Mouse (Mus musculus): ENCODE measurements around the gene Plau. TPM values are rescaled to one million over a fixed set of nuclear protein-coding genes. Genes with fewer than 3 reads are reported as not detected.

Plau gene
- polyA plus RNA-seq, 1 experiment from 2014 or later, result 1.0 TPM

DNA sequence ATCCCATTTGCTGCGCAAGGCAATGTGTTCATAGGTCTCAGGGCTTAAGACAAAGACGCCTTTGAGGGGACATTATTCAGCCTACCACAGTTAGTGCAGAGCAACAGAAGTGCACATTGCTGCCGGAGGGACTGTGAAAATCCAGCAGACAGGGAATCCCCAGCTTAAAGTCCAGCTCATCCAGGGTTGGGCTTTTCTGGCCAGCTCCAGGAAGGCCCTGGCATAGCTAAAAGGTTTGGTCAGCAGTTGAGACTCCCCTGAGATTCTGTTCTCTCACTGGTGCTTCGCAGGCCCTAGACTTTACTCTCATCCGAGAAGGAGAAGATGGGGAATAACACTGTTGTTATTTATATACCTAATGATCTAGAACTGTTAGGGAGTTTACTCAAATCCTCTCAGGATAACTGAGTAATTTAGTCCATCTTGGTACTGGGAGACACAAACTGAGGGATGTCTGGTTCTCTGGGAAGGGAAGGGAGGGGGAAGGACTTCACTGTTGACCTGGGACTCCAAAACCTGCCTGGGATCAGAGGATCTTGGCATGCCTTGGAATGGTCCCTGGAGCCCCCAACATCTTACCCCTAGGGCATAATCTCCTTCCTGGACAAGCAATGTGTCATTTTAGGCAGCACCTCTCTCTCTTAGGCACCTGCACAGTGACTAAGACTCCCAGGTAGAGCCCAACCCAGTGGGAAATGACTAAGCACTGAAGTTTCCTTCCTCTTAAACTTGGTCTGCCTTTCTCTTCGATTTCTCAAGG, 27.0 kb downstream of the Plau start:
- no peak overlapping the region for H3K4me2 ChIP-seq (replicated peaks; ENCODE audit: low read depth, low read length)
- DNase-seq (ENCODE audit: low spot score), result no peak
- TF ChIP-seq CTCF (IDR thresholded peaks at IDR 0.05), result no peak
- no peak for TF ChIP-seq EP300 (IDR thresholded peaks at IDR 0.05)
- ATAC-seq, result no peak
- 68% methylated on average over 6 of the region's 6 CpGs for WGBS
- no peaks in the 10 kb centered on the region for H3K4me1 ChIP-seq (ENCODE audit: insufficient read depth, low read depth, low read length)
- no peaks in the 10 kb centered on the region for H3K36me3 ChIP-seq (ENCODE audit: insufficient read depth, low read length)
- H3K9ac ChIP-seq (replicated peaks; ENCODE audit: low read depth), result no peak overlapping the region
- H3K9me3 ChIP-seq (ENCODE audit: low read length), result no peaks in the 10 kb centered on the region
- no peak overlapping the region for H3K27ac ChIP-seq (ENCODE audit: low read length)
- no peaks in the 10 kb centered on the region for H3K27me3 ChIP-seq (replicated peaks; ENCODE audit: insufficient read depth, low read length)
- no peak overlapping the region for H3K4me3 ChIP-seq (ENCODE audit: low read depth, low read length)

- H3K4me1 ChIP-seq (ENCODE audit: insufficient read depth, low read depth, low read length), result no peaks in the 10 kb centered on the region
- H3K27ac ChIP-seq (ENCODE audit: low read length), result no peak overlapping the region
- H3K4me2 ChIP-seq (replicated peaks; ENCODE audit: low read depth, low read length), result no peak overlapping the region
- WGBS, result 43% methylated on average over 4 of the region's 4 CpGs
- no peak overlapping the region for H3K4me3 ChIP-seq (ENCODE audit: low read depth, low read length)
- ATAC-seq, result no peak
- H3K36me3 ChIP-seq (ENCODE audit: insufficient read depth, low read length), result no peaks in the 10 kb centered on the region
- TF ChIP-seq CTCF (IDR thresholded peaks at IDR 0.05), result no peak
- no peak for TF ChIP-seq EP300 (IDR thresholded peaks at IDR 0.05)
- no peaks in the 10 kb centered on the region for H3K9me3 ChIP-seq (ENCODE audit: low read length)
- DNase-seq (ENCODE audit: low spot score), result no peak
- H3K9ac ChIP-seq (replicated peaks; ENCODE audit: low read depth), result no peak overlapping the region
- no peaks in the 10 kb centered on the region for H3K27me3 ChIP-seq (replicated peaks; ENCODE audit: insufficient read depth, low read length)
Observed at GRCm38 (mm10) chr14:20864192-20864591, 27.7 kb downstream of the Plau start.

- WGBS, result 56% methylated on average over 8 of the region's 8 CpGs
- no peaks in the 10 kb centered on the region for H3K4me1 ChIP-seq (ENCODE audit: insufficient read depth, low read depth, low read length)
- DNase-seq (ENCODE audit: low spot score) (peak; percentile 62), ATAC-seq (peak; percentile 62)
- H3K27ac ChIP-seq (ENCODE audit: low read length), result no peak overlapping the region; the same call in 1 of the 2 replicates
- no peaks in the 10 kb centered on the region for H3K36me3 ChIP-seq (ENCODE audit: insufficient read depth, low read length)
- TF ChIP-seq EP300 (IDR thresholded peaks at IDR 0.05) (peak; percentile 24; the same call in 1 of the 2 replicates), CTCF (IDR thresholded peaks at IDR 0.05) (no peak)
- no peak overlapping the region for H3K4me3 ChIP-seq (ENCODE audit: low read depth, low read length)
- H3K27me3 ChIP-seq (replicated peaks; ENCODE audit: insufficient read depth, low read length), result no peaks in the 10 kb centered on the region
- no peak overlapping the region for H3K4me2 ChIP-seq (replicated peaks; ENCODE audit: low read depth, low read length)
- no peak overlapping the region for H3K9ac ChIP-seq (replicated peaks; ENCODE audit: low read depth)
- no peaks in the 10 kb centered on the region for H3K9me3 ChIP-seq (ENCODE audit: low read length)
Observed at GRCm38 (mm10) chr14:20865604-20866003, 29.1 kb downstream of the Plau start.

- Histone ChIP-seq H3K27me3 (replicated peaks; ENCODE audit: insufficient read depth, low read length) (no peaks in the 10 kb centered on the region), H3K36me3 (ENCODE audit: insufficient read depth, low read length) (no peaks in the 10 kb centered on the region)
- 80% methylated on average over 7 of the region's 7 CpGs for WGBS
Observed at GRCm38 (mm10) chr14:20866365-20866764, 29.9 kb downstream of the Plau start.

GRCm38 (mm10) chr14:20870110-20870509, 33.6 kb downstream of the Plau start:
- whole genome bisulfite sequencing, result 79% methylated on average over 3 of the region's 3 CpGs
- H3K27ac ChIP-seq (ENCODE audit: low read length), result no peak overlapping the region
- TF ChIP-seq CTCF (IDR thresholded peaks at IDR 0.05) (no peak), EP300 (IDR thresholded peaks at IDR 0.05) (no peak)
- no peaks in the 10 kb centered on the region for H3K4me1 ChIP-seq (ENCODE audit: insufficient read depth, low read depth, low read length)
- DNase-seq (ENCODE audit: low spot score) (no peak), ATAC-seq (no peak)
- no peaks in the 10 kb centered on the region for H3K9me3 ChIP-seq (ENCODE audit: low read length)
- no peak overlapping the region for H3K4me2 ChIP-seq (replicated peaks; ENCODE audit: low read depth, low read length)
- no peak overlapping the region for H3K4me3 ChIP-seq (ENCODE audit: low read depth, low read length)
- H3K36me3 ChIP-seq (ENCODE audit: insufficient read depth, low read length), result no peaks in the 10 kb centered on the region
- H3K9ac ChIP-seq (replicated peaks; ENCODE audit: low read depth), result no peak overlapping the region
- H3K27me3 ChIP-seq (replicated peaks; ENCODE audit: insufficient read depth, low read length), result no peaks in the 10 kb centered on the region

More at GRCm38 (mm10) chr14:20866365-20866764, 29.9 kb downstream of the Plau start:
- Histone ChIP-seq H3K4me1 (ENCODE audit: insufficient read depth, low read depth, low read length) (no peaks in the 10 kb centered on the region), H3K9ac (replicated peaks; ENCODE audit: low read depth) (no peak overlapping the region), H3K4me2 (replicated peaks; ENCODE audit: low read depth, low read length) (no peak overlapping the region), H3K27ac (ENCODE audit: low read length) (no peak overlapping the region), H3K4me3 (ENCODE audit: low read depth, low read length) (no peak overlapping the region), H3K9me3 (ENCODE audit: low read length) (no peaks in the 10 kb centered on the region)
- DNase-seq (ENCODE audit: low spot score), result no peak
- ATAC-seq, result no peak
- TF ChIP-seq EP300 (IDR thresholded peaks at IDR 0.05), result no peak
- no peak for TF ChIP-seq CTCF (IDR thresholded peaks at IDR 0.05)

DNA sequence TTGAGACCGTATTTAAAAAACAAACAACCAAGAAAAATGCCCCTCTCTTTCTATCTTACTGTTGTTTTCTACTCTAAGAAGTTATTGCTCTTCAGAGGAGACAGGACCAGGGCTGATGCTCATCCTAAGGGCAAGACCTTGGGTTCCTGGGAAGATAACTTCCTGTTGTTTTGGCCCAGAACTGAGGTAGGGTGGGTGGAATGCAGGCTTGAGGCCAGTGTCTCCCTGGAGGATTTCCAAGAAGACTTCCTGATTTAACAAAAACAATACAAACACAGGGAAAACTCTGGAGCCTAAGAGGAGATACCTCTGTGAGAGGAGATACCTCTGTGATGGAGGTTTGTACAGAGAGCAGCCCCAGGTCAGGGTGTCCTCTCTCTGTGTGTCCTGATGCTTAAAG, 35.0 kb downstream of the Plau start:
- no peak overlapping the region for H3K9ac ChIP-seq (replicated peaks; ENCODE audit: low read depth)

More for the DNA sequence above, 35.0 kb downstream of the Plau start:
- no peaks in the 10 kb centered on the region for H3K36me3 ChIP-seq (ENCODE audit: insufficient read depth, low read length)
- TF ChIP-seq CTCF (IDR thresholded peaks at IDR 0.05) (no peak), EP300 (IDR thresholded peaks at IDR 0.05) (peak; percentile 20; the same call in 1 of the 2 replicates)
- no peak overlapping the region for H3K27ac ChIP-seq (ENCODE audit: low read length)
- peak; percentile 50; the same call in 1 of the 2 replicates for ATAC-seq
- H3K27me3 ChIP-seq (replicated peaks; ENCODE audit: insufficient read depth, low read length), result no peaks in the 10 kb centered on the region
- 37% methylated on average over 1 of the region's 1 CpGs for WGBS
- no peaks in the 10 kb centered on the region for H3K4me1 ChIP-seq (ENCODE audit: insufficient read depth, low read depth, low read length)
- peak; percentile 37 for DNase-seq (ENCODE audit: low spot score)
- H3K4me3 ChIP-seq (ENCODE audit: low read depth, low read length), result no peak overlapping the region
- H3K4me2 ChIP-seq (replicated peaks; ENCODE audit: low read depth, low read length), result no peak overlapping the region
- no peaks in the 10 kb centered on the region for H3K9me3 ChIP-seq (ENCODE audit: low read length)
